Mouse (Mus musculus) 3134 (cell line): Measurements from ENCODE around the gene Pde4d.

Source experiments
- DNase-seq: peaks from one replicate; pipeline ENCODE4 v3.0.0-alpha.2; 2011; ENCODE audit warnings: low spot score; ENCODE audit not compliant: insufficient read length; ENCODE audit errors: extremely low read depth

Gene Pde4d

GRCm38 (mm10) chr13:109121867-109122266 is 672.1 kb downstream of the Pde4d start:
- no peak for DNase-seq

- no peak for DNase-seq
These were observed 686.7 kb downstream of the Pde4d start for GRCm38 (mm10) chr13:109136405-109136804.

- DNase-seq, result no peak
These were observed 709.0 kb downstream of the Pde4d start for GRCm38 (mm10) chr13:109158703-109159102.

- DNase-seq, result no peak
These were observed 719.0 kb downstream of the Pde4d start for GRCm38 (mm10) chr13:109168556-109169334.

GRCm38 (mm10) chr13:109169335-109169606 is 719.5 kb downstream of the Pde4d start:
- DNase-seq, result no peak

GRCm38 (mm10) chr13:109171688-109172087 is 721.9 kb downstream of the Pde4d start:
- DNase-seq, result no peak

- no peak for DNase-seq
These were observed 725.5 kb downstream of the Pde4d start for GRCm38 (mm10) chr13:109175281-109175680.

GRCm38 (mm10) chr13:109175852-109176621 is 726.3 kb downstream of the Pde4d start:
- no peak for DNase-seq

- no peak for DNase-seq
These were observed 731.6 kb downstream of the Pde4d start for GRCm38 (mm10) chr13:109181363-109181762.

GRCm38 (mm10) chr13:109190652-109191051 is 740.9 kb downstream of the Pde4d start:
- no peak for DNase-seq

GRCm38 (mm10) chr13:109191176-109191575 is 741.4 kb downstream of the Pde4d start:
- DNase-seq, result no peak

- DNase-seq, result no peak
These were observed 755.8 kb downstream of the Pde4d start for GRCm38 (mm10) chr13:109205541-109205940.

- DNase-seq, result no peak
These were observed 758.9 kb downstream of the Pde4d start for GRCm38 (mm10) chr13:109208607-109209006.

- no peak for DNase-seq
These were observed 759.7 kb downstream of the Pde4d start for GRCm38 (mm10) chr13:109209413-109209812.

GRCm38 (mm10) chr13:109210403-109210802 is 760.7 kb downstream of the Pde4d start:
- no peak for DNase-seq

- DNase-seq, result no peak
These were observed 761.7 kb downstream of the Pde4d start for GRCm38 (mm10) chr13:109211471-109211870.

GRCm38 (mm10) chr13:109211941-109212487 is 762.3 kb downstream of the Pde4d start:
- no peak for DNase-seq

GRCm38 (mm10) chr13:109212788-109213473 is 763.2 kb downstream of the Pde4d start:
- no peak for DNase-seq

- DNase-seq, result no peak
These were observed 769.4 kb downstream of the Pde4d start for GRCm38 (mm10) chr13:109219019-109219725.

- DNase-seq, result no peak
These were observed 779.3 kb downstream of the Pde4d start for GRCm38 (mm10) chr13:109228967-109229617.
